Mouse (Mus musculus) T-helper 1 cell (primary cell): Measurements from ENCODE around the gene Etl4.
"Not testable (repeated sequence)": the region's sequence is repeated elsewhere in the genome, so short reads cannot be mapped to it uniquely, and the experiment has no call there.

Source experiments
- in situ Hi-C: fragments of 300-600 bp; cut with MboI, MseI; formaldehyde crosslinking; loops from one replicate; pipeline ENCODE4 v1.15.1; 2025; ENCODE audit warnings: high pct_unique_total_duplicates

Gene Etl4

DNA sequence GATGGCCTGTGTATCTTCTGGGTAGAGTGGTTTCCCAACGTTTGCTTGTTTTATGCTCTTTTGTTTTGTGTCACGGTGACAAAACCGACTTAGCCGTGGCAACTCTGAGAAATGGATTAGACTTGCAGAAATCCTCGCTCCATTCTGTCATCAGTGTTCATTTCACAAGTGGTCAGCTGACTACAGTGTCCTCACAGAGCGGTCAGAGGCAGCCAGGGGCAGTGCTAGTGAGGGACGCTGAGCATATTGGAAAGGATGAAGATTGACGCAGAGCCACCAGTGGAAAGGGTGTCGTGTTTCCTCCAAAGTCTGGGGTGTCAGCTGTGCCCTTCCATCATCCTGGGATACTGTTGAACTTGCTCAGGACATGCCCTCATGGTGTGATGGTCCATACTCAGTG, 733.2 kb downstream of the Etl4 start:
- in situ Hi-C loops = no loop called here

DNA sequence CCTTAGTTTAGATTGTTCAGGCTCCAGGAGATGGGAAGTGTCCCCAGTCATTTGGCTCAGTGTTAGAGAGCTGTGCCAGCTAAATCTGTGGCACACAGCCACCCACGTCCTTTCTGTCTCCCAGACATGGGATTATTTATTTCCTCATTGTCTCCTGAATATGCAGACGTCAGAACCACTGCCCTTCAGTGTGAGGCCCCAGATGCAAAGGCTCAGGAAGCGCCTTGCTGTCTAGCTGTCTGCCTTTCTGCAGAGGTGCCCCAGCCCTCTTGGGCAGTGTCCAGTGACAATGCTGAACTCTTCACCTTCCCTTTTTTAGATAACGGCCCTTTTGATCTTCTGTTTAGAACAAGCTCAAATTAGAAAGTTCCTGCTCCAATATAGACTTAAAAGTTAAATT, 740.2 kb downstream of the Etl4 start:
- in situ Hi-C loops = no loop called here

DNA sequence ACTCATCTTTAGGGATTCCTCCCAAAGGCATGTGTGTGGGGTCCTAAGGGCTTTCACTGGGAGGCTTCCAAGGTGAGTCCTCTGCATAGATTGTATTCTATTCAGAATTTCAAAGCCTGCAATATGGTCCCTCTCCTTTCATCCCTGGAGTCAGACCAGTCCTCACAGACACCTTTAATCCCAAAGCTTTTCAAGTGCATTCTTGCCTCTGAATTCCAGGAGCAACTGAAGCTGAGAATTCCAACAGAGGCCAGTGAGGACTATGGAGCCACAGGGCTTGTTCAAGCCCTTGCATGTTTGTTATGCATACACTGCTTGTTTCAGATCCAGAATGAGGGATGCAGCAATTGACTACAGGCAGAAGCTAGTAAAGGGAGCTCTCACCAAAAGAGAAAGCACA, 743.5 kb downstream of the Etl4 start:
- in situ Hi-C loops = no loop called here

DNA sequence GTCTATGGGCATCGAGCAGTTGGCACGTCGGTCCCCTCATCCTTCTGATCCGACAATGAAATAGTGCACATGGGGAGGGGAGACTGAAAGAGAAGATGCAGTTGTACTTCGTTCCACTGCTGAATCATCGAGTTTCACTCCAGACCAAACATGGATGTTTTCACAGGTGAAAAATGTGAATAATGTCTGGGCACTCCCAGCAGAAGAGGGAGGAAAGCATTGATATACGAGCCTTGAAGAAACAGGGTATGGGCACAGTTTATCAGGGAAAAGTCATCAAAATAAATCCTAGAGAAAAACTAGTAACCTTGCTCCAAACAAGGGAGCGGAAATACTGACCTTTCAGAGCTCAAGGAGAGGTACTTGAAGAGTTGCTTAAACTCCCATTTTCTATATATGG, 744.5 kb downstream of the Etl4 start:
- in situ Hi-C loops = no loop called here

DNA sequence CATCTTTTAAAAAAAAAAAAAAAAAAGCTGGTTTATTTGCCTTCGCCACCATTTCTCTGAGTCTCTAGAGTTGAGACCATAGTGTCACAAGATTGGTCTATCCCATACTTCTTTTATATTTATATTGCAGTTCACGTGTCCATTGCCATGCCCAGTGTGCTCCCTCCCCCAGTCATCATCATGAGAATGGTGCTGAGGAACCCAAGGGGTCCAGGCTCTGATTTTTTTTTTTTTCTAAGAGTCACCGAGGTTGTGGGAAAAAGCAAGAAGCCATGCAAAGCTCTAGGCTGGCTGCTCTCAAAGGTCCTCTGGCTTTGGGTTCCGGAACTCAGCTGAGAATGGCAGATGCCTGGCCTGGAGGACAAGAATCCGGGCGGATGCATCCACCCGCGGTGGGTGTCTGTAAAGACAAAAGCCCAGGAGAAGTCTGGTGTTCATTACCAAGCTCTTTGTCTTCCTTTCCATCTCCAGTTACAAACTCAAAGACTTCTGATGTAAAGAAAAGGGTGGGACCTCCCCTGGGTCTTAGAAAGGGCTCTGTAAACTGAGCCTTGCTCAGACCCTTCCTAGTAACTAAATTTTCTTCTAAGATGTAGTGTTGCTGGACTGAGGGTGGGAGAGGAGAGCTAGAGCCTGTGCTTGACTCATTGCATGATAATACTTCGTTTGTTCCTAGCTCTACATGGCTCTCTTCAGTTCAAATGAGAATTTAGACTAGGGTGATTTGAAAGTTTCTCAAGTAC, 745.2 kb downstream of the Etl4 start:
- in situ Hi-C loops = no loop called here

DNA sequence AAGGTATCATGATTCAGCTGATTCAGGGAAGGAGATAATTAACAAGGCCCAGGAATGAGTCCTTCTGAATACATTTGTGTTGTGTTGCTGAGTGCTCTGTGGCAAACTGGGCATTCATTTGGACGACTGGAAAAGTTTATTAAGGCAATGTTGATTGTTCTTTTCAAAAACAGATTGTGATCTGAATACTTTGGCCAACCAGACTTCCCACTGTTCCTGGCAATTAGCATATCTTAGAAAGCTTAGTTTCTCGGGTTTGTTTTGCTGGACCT, 745.7 kb downstream of the Etl4 start:
- in situ Hi-C loops = no loop called here

DNA sequence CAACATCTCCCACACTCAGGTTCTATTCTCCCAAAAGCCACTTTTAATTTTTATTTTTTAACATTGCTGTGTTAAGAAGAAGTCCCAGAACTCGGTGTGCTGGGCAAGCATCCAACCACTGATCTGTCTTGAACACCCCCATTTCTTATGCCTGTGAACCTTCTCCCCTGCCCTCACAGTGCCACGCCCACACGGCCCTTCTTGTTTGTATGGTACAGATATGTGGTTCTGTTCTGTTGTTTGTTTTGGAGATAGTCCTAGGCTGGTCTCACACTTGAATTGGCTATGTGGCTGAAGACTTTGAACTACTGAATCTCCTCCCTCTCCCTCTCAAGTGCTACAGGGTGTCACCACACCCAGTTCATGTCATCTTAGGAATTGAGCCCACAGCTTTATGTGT, 748.3 kb downstream of the Etl4 start:
- in situ Hi-C loops = no loop called here

DNA sequence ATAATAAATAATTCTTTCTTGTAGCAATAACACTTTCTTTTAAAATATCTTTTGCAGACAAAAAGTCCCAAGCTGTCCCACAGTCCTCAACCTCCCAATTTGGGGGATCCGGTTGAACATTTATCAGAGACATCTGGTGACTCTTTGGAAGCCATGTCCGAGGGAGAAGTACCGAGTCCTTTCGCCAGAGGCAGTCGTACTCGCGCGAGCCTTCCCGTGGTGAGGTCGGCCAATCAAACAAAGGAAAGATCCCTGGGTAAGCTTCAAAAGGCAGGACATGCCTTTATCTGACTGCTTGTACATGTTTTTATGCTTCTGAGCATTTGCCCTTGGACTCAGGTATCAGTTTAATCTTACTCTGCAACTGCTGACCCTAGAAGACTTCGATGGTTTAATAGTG, 752.3 kb downstream of the Etl4 start:
- in situ Hi-C loops = no loop called here

DNA sequence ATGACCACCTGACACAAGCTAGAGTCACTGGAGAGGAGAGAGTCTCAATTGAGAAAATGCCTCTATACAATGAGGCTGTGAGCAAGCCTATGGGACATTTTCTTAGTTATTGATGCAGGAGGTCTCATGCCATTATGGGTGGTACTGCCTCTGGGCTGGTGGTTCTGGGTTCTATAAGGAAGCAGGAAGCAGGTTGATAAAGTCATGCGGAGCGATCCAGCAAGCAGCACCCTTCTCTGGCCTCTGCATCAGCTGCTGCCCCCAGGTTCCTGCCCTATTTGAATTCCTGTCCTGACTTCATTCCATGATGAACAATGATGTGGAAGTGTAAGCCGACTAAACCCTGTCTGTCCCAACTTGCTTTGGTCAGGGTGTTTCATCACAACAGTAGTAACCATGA, 753.1 kb downstream of the Etl4 start:
- in situ Hi-C loops = no loop called here

DNA sequence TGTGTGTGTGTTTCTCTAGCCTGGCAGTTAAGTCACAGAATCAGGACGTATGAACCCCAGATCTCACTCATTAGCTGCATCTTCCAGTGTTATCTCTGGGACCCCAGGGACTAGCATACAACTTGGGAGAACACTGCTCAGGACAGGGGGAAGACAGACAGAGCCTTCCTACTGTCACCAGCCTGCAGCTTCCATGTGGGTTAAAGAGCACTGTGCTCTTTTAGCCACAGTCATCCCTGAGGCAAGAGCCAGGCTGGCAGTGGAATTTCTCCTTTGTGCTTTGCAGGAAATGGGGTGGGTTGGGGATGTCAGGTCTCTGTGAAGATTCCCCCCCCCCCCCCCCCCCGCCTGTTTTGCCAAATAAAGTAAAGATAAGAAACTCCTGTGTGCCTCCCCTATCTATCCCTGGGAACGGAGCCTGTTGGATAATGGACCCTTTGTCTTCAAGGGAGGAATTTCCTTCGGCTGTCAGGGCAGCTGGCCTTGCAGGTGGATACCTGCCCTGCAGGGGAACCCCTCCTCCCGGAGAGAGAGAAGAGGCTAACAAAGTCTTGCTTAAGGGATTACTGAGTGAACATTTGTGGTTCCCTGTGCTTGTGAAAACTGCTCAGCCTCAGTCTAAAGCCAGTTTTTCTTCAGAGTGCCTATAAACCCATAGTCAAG, 755.9 kb downstream of the Etl4 start:
- in situ Hi-C loops = no loop called here

DNA sequence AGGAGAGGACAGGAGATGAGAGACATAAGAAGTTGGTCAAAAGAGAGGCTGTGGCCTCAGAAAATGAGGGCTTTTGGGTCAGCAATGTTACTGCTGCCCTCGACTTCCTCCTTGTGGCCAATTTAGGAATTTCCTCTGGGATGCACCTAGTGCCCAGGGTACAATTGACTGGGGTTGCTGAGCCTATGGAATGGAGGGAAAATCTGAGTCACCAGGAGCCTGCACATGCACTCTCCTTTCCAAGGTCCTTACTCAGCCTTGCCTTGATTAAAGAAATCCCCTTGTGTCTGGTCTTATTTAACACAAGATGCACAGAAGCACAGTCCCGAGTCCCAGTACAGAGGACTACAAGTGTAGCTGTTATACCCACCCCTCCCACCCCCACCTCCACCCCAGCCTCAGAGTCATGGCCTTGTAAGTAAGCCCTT, 756.5 kb downstream of the Etl4 start:
- in situ Hi-C loops = no loop called here

DNA sequence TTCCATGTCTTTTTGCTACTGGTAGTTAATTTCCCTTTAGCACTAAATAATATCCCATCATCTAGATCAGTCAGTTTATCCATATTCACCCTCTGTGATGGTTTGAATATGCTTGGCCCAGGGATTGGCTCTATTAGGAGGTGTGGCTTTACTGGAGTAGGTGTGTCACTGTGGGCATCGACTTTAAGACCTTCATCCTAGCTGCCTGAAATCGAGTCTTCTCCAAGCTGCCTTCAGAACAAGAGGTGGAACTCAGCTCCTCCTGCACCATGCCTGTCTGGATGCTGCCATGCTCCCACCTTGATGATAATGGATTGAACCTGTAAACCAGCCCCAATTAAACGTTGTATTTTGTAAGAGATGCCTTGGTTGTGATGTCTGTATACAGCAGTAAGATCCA, 758.3 kb downstream of the Etl4 start:
- in situ Hi-C loops = no loop called here

DNA sequence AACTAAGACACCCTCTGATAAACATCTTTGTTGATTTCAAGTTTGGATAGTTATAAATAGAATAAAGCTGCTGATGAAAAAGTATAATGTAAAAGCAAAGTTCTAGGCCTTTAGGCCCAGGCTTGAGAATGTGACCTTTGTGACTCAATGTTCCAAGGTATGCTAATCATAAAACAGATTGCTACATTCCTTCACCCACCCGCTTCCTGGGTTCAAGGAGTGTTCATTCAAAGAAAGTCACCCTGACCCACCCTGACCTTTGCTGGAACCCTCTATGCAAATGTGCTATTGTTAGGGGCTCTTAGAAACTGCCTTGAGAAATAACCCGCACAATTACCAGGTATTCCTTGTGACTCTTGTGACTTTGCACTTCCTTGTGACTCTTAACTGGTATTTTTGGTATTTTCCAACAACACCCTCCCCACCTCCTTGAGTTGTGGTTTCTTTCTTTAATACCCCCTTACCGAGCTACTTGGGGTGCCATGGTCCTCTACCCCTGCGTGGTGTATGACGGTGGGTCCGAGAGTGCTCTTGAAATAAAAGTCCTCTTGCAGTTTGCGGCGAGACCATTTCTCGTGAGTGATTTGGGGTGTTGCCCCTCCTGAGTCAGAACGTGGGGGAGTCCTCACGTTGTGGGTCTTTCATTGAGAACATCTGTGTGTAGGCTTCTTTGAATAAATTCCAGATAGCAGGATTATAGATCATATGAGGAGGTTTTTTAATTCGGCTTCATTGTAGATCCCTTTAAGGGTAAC, 758.9 kb downstream of the Etl4 start:
- in situ Hi-C loops = not testable (repeated sequence)

DNA sequence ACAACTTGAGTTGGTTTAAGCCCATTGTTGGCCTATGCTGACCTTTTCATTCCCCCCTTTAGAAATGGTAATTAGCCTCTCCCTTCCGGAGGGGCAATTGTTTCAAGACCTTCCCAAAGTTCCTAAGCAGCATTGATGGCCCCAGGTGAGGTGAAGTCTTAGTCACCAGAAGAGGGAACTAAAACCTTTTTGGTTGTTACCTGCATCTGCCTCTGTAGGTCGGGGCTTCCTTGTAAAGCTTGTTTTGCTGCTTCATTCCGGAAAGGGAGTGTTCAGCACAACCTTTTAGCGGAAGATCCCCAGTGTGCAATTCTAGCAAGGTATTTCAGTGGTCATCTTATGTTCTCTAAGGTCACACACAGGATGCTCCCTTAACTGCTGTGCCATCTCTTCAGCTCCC, 759.8 kb downstream of the Etl4 start:
- in situ Hi-C loops = no loop called here

DNA sequence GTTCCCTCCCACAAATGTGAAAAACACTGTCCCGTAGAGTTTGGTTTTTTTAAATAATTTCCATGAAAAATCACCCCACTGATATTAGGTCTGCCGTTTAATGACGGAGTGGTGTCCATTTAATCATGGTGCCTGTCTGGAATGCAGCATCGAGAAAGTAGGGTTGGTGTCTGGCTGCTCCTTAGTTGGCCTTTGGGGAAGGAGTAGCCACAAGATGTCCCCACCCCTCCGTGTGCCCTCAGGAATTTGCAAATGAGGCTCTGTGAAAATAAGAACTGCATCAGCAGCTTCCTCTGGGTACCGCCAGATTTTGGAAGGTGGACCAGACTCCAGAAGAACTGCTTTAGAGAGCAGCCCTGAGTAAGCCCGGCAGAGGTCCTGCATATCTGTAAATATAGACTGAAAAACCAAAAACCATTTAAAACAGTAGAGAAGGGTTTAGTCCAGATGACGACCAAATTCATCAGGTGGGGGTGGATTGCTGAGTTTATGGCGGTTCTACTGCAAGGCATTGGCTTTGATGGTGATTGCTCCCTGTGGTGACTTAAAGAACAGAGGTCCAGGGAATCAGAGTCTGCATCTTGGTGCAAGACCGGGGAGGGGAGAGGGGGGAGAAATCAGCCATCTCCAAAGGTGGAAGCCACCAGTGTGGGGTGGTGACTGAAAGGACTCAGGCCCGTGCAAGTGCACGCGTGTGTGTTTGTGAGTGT, 762.1 kb downstream of the Etl4 start:
- in situ Hi-C loops = no loop called here

DNA sequence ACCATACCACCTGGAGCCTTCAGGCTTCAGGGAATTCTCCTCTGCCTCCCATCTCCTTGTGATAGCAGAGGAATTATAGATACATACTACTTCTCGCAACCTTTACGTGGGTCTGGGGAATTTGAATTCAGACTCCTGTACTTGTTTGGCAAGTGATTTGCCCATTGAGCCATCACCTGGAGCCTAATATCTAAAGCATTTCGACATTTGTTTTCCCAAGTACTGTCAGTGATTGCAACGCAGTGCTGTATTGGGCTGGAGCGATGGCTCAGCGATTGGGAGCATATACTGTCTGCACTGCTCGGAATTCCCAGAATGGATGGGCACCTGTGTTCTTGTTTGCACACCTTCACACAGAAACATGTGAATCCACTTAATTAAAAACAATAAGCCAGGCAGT, 762.7 kb downstream of the Etl4 start:
- in situ Hi-C loops = no loop called here

DNA sequence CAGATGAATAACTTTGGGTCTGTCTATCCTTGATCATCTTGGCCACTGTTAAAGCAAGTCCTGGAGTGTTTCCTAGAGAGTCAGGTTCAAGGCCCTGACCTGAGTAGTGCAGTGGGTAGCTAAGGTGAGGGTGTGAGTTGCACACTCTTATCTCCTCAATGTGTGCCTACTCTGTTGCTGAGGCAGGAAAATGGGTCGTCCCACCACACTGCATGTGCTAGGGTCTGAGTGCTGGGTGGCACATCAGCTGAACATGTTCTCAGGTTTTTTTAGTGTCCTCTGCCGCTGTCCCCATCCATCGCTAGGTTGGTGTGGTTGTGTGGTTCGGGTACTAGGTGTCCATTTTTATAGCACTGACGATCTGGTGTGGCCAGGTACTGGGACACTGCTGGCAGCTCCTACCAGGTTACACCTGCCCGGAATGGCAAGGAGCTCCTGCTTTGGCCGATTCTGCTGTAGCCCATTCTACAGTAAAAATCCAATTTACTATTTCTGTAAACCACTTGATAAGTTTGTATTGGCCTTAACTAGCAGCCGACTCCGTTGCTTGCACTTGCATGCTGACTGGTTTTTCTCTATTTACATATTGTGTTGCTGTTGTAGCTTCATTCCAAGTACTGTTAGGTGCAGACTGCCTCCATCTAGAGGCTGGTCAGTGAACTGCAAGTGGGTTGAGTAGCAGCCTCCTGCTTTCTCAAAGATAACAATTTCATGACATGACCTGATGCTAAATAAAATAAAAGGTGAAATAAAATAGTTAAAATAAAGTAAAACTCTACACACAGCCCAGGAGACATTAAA, 763.4 kb downstream of the Etl4 start:
- in situ Hi-C loops = no loop called here

DNA sequence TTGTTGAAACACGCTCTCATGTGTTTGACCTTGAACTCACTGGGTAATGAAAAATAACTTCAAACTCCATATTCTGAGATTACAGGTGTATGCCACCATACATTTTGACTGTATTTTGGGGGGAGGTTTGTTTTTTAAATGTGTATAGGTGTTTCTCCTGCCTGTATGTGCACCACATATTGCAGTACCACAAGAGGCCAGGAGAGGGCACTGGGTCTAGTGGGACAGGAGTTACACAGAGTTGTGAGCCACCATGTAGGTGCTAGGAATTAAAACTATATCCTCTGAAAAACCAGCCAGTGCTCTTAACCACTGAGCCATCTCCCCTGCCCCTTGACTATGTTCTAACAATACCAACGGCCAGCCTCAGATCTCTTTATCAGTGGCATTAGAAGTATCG, 766.8 kb downstream of the Etl4 start:
- in situ Hi-C loops = no loop called here

DNA sequence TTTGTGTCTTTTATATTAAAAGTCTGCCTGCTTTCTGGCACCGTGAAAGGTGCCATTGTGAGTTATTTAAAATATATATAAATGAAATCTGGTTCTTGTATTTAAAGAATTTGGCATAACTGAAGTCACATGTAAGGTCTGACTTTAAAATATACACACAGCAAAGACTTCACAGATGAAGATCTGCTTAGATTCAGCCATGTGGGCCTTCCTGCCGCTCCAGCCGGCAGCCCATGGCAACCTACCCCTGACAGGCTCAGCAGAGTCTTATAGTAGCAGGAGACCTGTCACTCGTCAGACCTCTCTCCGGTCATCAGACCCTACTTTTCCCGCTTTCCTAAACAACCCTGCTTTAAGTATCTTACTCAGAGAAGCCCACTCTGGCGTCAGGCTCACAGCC, 769.2 kb downstream of the Etl4 start:
- in situ Hi-C loops = no loop called here

DNA sequence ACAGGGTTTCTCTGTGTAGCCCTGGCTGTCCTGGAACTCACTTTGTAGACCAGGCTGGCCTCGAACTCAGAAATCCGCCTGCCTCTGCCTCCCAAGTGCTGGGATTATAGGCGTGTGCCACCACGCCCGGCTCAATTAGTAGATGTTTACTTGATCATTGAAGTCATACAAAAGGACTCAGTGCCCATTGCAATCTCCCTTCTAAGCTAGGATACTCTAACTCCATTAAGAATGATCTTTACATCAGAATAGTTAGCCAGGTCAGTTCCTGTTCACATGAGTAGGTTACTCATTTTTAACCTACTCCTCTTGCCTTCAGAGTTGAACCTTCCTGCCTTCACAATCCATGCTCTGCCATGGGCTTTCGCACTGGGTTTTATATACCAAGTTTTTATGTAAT, 772.6 kb downstream of the Etl4 start:
- in situ Hi-C loops = not testable (repeated sequence)

DNA sequence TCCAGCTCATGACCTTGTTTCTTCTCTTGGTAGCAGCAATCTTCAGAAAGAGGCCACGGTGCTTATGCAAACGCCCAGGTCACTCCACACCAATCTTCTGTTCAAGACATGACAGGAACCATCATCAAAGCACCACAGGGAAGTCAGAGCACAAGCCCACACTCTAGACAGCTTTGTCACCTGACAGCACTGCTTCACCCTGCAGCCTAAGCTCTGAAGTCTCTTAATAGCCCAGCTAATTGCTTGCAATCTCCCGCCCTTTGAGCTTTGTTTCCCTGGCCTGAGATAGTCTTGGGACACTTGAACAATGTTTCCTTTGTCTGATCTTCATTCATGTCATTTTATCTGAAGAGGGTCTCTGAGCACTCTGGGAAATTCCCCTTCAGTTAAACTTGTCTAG, 779.8 kb downstream of the Etl4 start:
- in situ Hi-C loops = no loop called here

DNA sequence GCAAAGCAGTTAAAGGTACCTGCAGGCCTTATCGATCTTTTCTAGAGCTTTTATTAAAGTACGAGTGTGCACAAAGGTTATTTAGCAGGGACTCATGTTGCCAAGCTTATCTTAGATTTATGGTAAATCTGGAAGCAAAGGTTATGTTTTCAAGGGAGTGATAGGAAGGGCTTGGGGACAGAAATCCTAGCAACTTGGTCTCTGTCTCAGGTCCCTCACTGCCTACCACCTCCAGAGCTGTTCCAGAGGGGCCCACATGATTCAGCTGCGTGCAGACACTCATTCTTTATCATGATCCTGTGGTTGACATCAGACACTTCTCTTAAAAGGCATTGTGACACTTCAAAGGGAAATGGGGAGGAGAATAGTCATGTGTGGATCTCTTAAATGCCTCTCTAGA, 783.3 kb downstream of the Etl4 start:
- in situ Hi-C loops = no loop called here
